Mouse (Mus musculus): Measurements from ENCODE around the gene Tmco4. TPM values are rescaled to one million over a fixed set of nuclear protein-coding genes. Genes with fewer than 3 reads are reported as not detected.

Gene Tmco4
- polyA plus RNA-seq, 1 experiment, result 3.4 TPM

DNA sequence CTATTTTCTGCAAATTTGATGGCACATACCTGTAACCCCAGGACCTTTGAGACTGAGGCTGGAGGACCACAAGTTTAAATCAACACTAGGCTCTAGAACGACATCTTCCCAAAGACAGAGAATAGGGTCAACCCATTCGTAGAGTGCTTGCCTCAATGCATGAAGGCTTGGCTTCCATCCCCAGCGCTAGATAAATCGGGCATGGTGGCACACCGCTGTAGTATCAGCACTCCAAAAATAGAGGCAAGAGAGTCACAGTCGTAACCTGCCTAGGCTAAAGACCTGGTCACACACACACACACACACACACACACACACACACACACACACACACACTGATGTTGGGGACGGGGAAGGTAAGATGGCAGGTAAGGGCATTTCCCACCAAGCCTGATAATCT lies 107.6 kb downstream of the Tmco4 start:
- no peak overlapping the region for H3K27ac ChIP-seq (ENCODE audit: control insufficient read depth, insufficient read depth, low read depth, low read length)
- no peak overlapping the region for H3K4me3 ChIP-seq (ENCODE audit: control insufficient read depth, low read depth, low read length)
- H3K36me3 ChIP-seq (ENCODE audit: control insufficient read depth, insufficient read depth, low read length), result no peaks in the 10 kb centered on the region
- TF ChIP-seq CTCF (IDR thresholded peaks at IDR 0.05; ENCODE audit: control insufficient read depth, insufficient read depth, insufficient replicate concordance, low read depth, low read length), result no peak
- no peak for TF ChIP-seq POLR2A (IDR thresholded peaks at IDR 0.05; ENCODE audit: control insufficient read depth, low read depth, low read length)
- H3K4me1 ChIP-seq (ENCODE audit: control insufficient read depth, insufficient read depth, low read length), result peaks cover 7% of the 10 kb centered on the region
- no peaks in the 10 kb centered on the region for H3K27me3 ChIP-seq (ENCODE audit: control insufficient read depth, insufficient read depth, low read length)

DNA sequence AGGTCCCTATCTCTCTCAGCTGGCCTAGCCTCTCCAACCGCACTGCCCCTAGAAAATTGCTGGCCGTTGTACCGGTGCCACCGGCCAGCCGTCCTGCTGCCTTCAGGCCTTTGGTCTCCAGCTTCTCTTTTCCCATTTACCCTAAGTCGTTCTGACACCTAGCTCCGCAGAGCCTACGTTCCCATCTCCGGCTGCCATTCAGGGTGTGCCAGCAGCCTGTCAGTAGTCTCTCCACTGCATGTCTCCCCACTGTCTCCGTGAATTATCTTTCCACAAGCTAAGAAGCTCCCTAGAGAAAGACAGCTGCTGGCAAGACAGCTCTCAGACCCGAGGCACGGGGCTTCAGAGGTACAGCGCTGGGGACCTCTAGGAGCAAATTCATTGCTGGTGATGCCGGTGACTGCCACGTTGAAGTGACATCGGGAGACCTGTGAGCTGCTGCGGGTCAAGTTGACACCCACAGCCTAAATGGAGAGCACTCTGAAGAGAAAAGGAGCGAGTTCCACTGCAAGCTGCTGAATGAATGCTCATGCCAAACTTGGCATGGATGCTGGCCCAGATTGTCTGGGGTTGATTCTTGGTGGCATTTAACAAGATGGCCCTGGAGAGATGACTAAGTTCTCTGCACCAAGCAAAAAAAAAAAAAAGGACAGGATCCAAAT lies 108.7 kb downstream of the Tmco4 start:
- Histone ChIP-seq H3K36me3 (ENCODE audit: control insufficient read depth, insufficient read depth, low read length) (no peaks in the 10 kb centered on the region), H3K4me1 (ENCODE audit: control insufficient read depth, insufficient read depth, low read length) (peaks cover 7% of the 10 kb centered on the region), H3K27me3 (ENCODE audit: control insufficient read depth, insufficient read depth, low read length) (no peaks in the 10 kb centered on the region), H3K4me3 (ENCODE audit: control insufficient read depth, low read depth, low read length) (no peak overlapping the region), H3K27ac (ENCODE audit: control insufficient read depth, insufficient read depth, low read depth, low read length) (no peak overlapping the region)
- TF ChIP-seq CTCF (IDR thresholded peaks at IDR 0.05; ENCODE audit: control insufficient read depth, insufficient read depth, insufficient replicate concordance, low read depth, low read length) (no peak), POLR2A (IDR thresholded peaks at IDR 0.05; ENCODE audit: control insufficient read depth, low read depth, low read length) (no peak)

DNA sequence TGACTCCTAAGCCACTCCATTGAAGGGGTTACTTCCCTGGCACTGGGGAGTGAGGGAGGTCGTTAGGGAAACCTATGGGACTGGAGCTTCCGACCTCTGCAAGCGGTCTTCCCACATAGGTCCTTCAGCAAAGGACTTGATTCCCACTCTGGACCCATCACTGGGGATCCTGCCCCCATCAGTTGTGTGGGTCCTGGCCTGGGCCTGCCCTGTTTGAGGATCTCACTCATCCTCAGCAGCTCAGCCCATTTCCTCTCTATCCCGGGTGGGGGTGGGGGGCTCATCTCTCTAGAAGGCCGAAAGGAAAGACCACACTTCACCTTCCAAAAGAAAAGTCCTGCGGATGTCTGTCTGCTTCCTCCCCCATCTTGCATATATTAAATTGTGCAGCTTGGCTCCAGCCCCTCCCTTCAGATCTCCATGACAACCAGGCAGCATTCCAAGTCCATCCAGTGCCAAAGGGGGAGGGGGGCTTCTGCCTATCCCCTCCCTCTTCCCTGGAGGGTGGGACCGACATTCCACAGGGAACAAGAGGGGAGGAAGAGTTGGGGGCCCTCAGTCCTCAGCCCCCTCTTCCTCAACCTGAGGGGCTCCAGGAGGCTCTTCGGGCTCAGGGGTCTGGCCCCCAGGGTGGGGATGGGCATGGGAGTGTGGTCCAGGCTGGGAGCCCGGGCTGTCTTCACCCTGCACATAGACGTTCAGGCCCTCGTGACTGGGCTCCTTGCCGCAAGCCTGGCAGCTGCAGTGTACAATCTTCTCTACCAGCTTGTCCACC lies 110.3 kb downstream of the Tmco4 start:
- H3K27me3 ChIP-seq (ENCODE audit: control insufficient read depth, insufficient read depth, low read length), result no peaks in the 10 kb centered on the region
- H3K4me1 ChIP-seq (ENCODE audit: control insufficient read depth, insufficient read depth, low read length), result peaks cover 7% of the 10 kb centered on the region
- no peak overlapping the region for H3K27ac ChIP-seq (ENCODE audit: control insufficient read depth, insufficient read depth, low read depth, low read length)
- TF ChIP-seq CTCF (IDR thresholded peaks at IDR 0.05; ENCODE audit: control insufficient read depth, insufficient read depth, insufficient replicate concordance, low read depth, low read length) (no peak), POLR2A (IDR thresholded peaks at IDR 0.05; ENCODE audit: control insufficient read depth, low read depth, low read length) (no peak)
- no peak overlapping the region for H3K4me3 ChIP-seq (ENCODE audit: control insufficient read depth, low read depth, low read length)
- no peaks in the 10 kb centered on the region for H3K36me3 ChIP-seq (ENCODE audit: control insufficient read depth, insufficient read depth, low read length)

DNA sequence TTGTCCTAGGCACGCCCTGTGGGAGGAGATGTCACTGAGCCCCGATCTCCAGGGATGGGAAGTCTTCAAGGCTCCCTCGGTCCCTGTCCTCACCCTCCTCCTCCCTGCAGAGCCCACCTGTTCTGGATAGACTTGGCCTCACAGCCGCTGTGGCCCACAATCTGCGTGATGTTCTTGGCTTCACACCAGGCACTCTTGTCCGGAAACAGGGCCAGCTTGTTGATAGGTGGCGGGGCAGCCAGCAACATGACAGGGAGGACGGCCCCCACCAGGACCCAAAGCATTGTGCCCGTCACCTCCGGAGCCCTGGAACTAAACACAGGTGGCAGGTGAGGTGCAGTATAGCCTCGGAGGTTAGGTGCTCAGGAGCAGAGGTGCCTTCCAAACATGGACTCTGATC lies 112.6 kb downstream of the Tmco4 start:
- H3K4me3 ChIP-seq (ENCODE audit: control insufficient read depth, low read depth, low read length), result no peak overlapping the region
- TF ChIP-seq CTCF (IDR thresholded peaks at IDR 0.05; ENCODE audit: control insufficient read depth, insufficient read depth, insufficient replicate concordance, low read depth, low read length) (no peak), POLR2A (IDR thresholded peaks at IDR 0.05; ENCODE audit: control insufficient read depth, low read depth, low read length) (no peak)
- peaks cover 7% of the 10 kb centered on the region for H3K4me1 ChIP-seq (ENCODE audit: control insufficient read depth, insufficient read depth, low read length)
- no peaks in the 10 kb centered on the region for H3K27me3 ChIP-seq (ENCODE audit: control insufficient read depth, insufficient read depth, low read length)
- no peaks in the 10 kb centered on the region for H3K36me3 ChIP-seq (ENCODE audit: control insufficient read depth, insufficient read depth, low read length)
- no peak overlapping the region for H3K27ac ChIP-seq (ENCODE audit: control insufficient read depth, insufficient read depth, low read depth, low read length)

DNA sequence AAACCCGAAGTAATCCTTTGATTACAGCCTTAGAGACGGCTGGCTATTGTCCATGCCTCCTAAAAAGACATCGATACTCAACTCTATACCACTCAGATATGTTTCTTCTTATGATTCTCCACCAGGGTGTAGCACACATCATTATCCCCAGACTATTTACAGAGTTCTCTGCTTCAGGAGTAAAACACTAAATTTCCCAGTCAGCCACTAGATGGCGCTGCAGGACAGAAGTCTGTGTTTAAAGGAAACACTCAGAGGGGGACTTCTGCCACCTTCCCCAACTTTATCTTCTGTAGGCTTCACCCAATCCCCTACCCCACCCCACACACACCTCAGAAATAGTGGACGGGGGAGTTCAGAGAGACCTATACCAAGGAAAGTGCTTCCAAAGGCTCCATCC lies 113.3 kb downstream of the Tmco4 start:
- no peak for TF ChIP-seq POLR2A (IDR thresholded peaks at IDR 0.05; ENCODE audit: control insufficient read depth, low read depth, low read length)
- TF ChIP-seq CTCF (IDR thresholded peaks at IDR 0.05; ENCODE audit: control insufficient read depth, insufficient read depth, insufficient replicate concordance, low read depth, low read length), result peak; percentile 31; the same call in 1 of the 2 replicates
- Histone ChIP-seq H3K27ac (ENCODE audit: control insufficient read depth, insufficient read depth, low read depth, low read length) (no peak overlapping the region), H3K27me3 (ENCODE audit: control insufficient read depth, insufficient read depth, low read length) (no peaks in the 10 kb centered on the region), H3K36me3 (ENCODE audit: control insufficient read depth, insufficient read depth, low read length) (no peaks in the 10 kb centered on the region), H3K4me3 (ENCODE audit: control insufficient read depth, low read depth, low read length) (no peak overlapping the region), H3K4me1 (ENCODE audit: control insufficient read depth, insufficient read depth, low read length) (peaks cover 7% of the 10 kb centered on the region)

DNA sequence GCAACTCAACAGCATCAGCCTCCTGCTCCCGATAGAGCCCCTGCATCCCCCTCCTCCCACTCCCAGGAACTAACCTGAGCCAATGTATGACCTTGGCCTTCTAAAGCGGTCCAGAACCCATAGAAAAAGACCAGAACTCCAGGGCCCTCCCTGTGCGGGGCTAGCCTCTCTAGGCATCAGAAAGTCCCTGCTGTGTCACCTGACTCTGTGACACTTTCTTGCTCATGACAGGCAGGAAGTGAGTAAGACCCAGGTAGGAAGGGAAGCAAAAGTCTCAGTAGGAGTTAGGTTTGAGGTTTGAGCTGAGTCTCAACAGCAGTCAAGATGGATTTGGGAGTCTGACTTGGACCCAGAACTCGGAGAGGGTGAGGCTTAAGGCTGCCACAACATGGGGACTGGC lies 114.3 kb downstream of the Tmco4 start:
- H3K27me3 ChIP-seq (ENCODE audit: control insufficient read depth, insufficient read depth, low read length), result no peaks in the 10 kb centered on the region

DNA sequence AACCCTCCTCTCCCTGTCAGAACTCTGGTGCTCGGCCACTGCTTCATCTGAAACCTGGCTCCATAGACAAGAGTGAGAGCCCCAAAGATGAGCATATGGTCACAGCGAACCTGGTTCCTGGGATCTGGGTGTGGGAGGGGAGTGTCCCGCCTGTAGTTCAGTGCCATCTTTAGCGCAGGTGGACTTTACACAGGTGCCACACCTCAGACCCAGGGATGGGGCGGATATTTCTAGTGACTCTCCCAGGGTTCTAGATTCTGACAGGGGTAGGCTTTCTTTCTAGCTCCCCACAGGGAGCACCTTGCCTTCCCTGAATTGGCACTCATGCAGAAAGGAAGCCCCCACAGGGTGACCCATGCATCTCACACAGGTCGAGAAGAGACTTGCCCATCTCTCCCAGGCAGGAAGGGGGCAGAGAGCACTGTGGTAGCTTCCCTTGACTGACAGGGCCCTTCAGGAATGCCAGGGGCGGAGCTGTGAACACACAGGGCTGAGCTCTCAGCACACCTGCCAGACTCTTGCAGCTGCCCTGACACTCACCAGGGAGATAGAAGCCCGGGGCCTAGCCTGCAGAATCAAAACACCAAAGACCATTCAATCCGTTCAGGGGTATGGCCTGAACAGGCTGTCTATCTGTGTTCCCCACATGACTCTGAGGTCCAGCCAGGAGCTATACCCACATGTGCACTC lies 116.4 kb downstream of the Tmco4 start:
- H3K27ac ChIP-seq (ENCODE audit: control insufficient read depth, insufficient read depth, low read depth, low read length), result no peak overlapping the region
- no peak overlapping the region for H3K4me3 ChIP-seq (ENCODE audit: control insufficient read depth, low read depth, low read length)
- TF ChIP-seq CTCF (IDR thresholded peaks at IDR 0.05; ENCODE audit: control insufficient read depth, insufficient read depth, insufficient replicate concordance, low read depth, low read length) (no peak), POLR2A (IDR thresholded peaks at IDR 0.05; ENCODE audit: control insufficient read depth, low read depth, low read length) (no peak)
- no peaks in the 10 kb centered on the region for H3K36me3 ChIP-seq (ENCODE audit: control insufficient read depth, insufficient read depth, low read length)
- H3K27me3 ChIP-seq (ENCODE audit: control insufficient read depth, insufficient read depth, low read length), result no peaks in the 10 kb centered on the region; the same call in 1 of the 2 replicates
- peaks cover 9% of the 10 kb centered on the region; the same call in 1 of the 2 replicates for H3K4me1 ChIP-seq (ENCODE audit: control insufficient read depth, insufficient read depth, low read length)

More for the DNA sequence above, 114.3 kb downstream of the Tmco4 start:
- Histone ChIP-seq H3K4me3 (ENCODE audit: control insufficient read depth, low read depth, low read length) (no peak overlapping the region), H3K4me1 (ENCODE audit: control insufficient read depth, insufficient read depth, low read length) (peaks cover 9% of the 10 kb centered on the region), H3K36me3 (ENCODE audit: control insufficient read depth, insufficient read depth, low read length) (no peaks in the 10 kb centered on the region), H3K27ac (ENCODE audit: control insufficient read depth, insufficient read depth, low read depth, low read length) (no peak overlapping the region)
- TF ChIP-seq POLR2A (IDR thresholded peaks at IDR 0.05; ENCODE audit: control insufficient read depth, low read depth, low read length) (no peak), CTCF (IDR thresholded peaks at IDR 0.05; ENCODE audit: control insufficient read depth, insufficient read depth, insufficient replicate concordance, low read depth, low read length) (no peak)

Measured in testis, adult 2 months (tissue).